Mouse (Mus musculus) layer of hippocampus, adult 2 months (tissue): ENCODE measurements around the gene Glrx. TPM values are rescaled to one million over a fixed set of nuclear protein-coding genes. Genes with fewer than 3 reads are reported as not detected.

Experiments
- DNase-seq, 2 experiments: peaks; one replicate each; pipeline ENCODE4 v3.0.0; 2022; ENCODE audit warnings: low spot score in 2 of 2
- H3K27ac ChIP-seq: fragments of 200-600 bp; 2 replicates; pipeline ENCODE4 v1.8.1; 2022
- H3K4me3 ChIP-seq: fragments of 200-600 bp; 2 replicates; pipeline ENCODE4 v1.8.1; 2022; ENCODE audit warnings: mild to moderate bottlenecking
- CTCF ChIP-seq: fragments of 200-600 bp; conservative IDR thresholded peaks from 2 replicates; pipeline ENCODE4 v1.8.1; 2022; ENCODE audit warnings: antibody characterized with exemption, mild to moderate bottlenecking, moderate library complexity
- total RNA-seq, 2 experiments: library from RNA; stranded (reverse); gene quantifications; 2 replicates each; pipeline ENCODE4 v1.2.3; 2021

Gene Glrx
- total RNA-seq, 2 experiments from 2014 or later = 45.7 to 49.9 TPM

- Histone ChIP-seq H3K4me3 (no peak overlapping the region), H3K27ac (no peak overlapping the region)
- peak; percentile 62 to 67 for DNase-seq
- peak; percentile 89 for TF ChIP-seq CTCF
These were observed 38.2 kb downstream of the Glrx start for GRCm38 (mm10) chr13:75877907-75878306.

- TF ChIP-seq CTCF = no peak
- H3K4me3 ChIP-seq = no peak overlapping the region
- DNase-seq = no peak
These were observed 40.1 kb downstream of the Glrx start for GRCm38 (mm10) chr13:75879756-75880155.

GRCm38 (mm10) chr13:75880501-75880900, 40.8 kb downstream of the Glrx start:
- Histone ChIP-seq H3K27ac (peak overlapping the region; percentile 28), H3K4me3 (no peak overlapping the region)
- DNase-seq = peak; percentile 44 to 50
- TF ChIP-seq CTCF = no peak

More at GRCm38 (mm10) chr13:75879756-75880155, 40.1 kb downstream of the Glrx start:
- H3K27ac ChIP-seq = no peak overlapping the region

- Histone ChIP-seq H3K27ac (no peak overlapping the region), H3K4me3 (no peak overlapping the region)
- no peak for DNase-seq
- TF ChIP-seq CTCF = no peak
These were observed 44.1 kb downstream of the Glrx start for GRCm38 (mm10) chr13:75883792-75884191.

- TF ChIP-seq CTCF = no peak
- Histone ChIP-seq H3K27ac (peak overlapping the region; percentile 64; the same call in 1 of the 2 replicates), H3K4me3 (no peak overlapping the region)
- DNase-seq = no peak
These were observed 52.2 kb downstream of the Glrx start for GRCm38 (mm10) chr13:75891868-75892267.

GRCm38 (mm10) chr13:75892291-75892690, 52.6 kb downstream of the Glrx start:
- Histone ChIP-seq H3K4me3 (no peak overlapping the region), H3K27ac (peak overlapping the region; percentile 64)
- TF ChIP-seq CTCF = no peak
- peak in 1 of 2 experiments; percentile 11 for DNase-seq

- no peak overlapping the region for H3K4me3 ChIP-seq
- H3K27ac ChIP-seq = peak overlapping the region; percentile 64
- DNase-seq = no peak
- TF ChIP-seq CTCF = no peak
These were observed 53.2 kb downstream of the Glrx start for GRCm38 (mm10) chr13:75892876-75893275.

Other genes with a start within 250 kb of the Glrx start
- gene Ell2, start 133.1 kb upstream of the Glrx start, total RNA-seq = 10 to 100 TPM; 31.2 to 35.5 TPM
- gene Rhobtb3, start 104.1 kb downstream of the Glrx start, total RNA-seq = 10 to 100 TPM; 15.9 to 16.7 TPM
- under 1 TPM in 1 of 2 experiments, not detected in 1; 0.46 TPM for gene Spata9, start 127.3 kb downstream of the Glrx start, total RNA-seq
- gene Rfesd, start 178.9 kb downstream of the Glrx start, total RNA-seq = 10 to 100 TPM; 18.2 to 21.6 TPM
- 1 to 10 TPM; 1.6 to 2.2 TPM for gene Gpr150, start 217.1 kb downstream of the Glrx start, total RNA-seq